28 mouse cellular contexts compared by ENCODE assay signal in genomic region chr7:86725013-86725412, GRCm38 (mm10). TPM values are rescaled to one million over a fixed set of nuclear protein-coding genes. Genes with fewer than 3 reads are reported as not detected.
DNase-seq lines count a peak whose midpoint lies in the region; ATAC-seq and TF ChIP-seq lines count a peak whose summit lies in the region.
"Had no signal": no experiment of that assay in that cellular context is flagged by ENCODE, and none has a peak within 500 bp of the region (broad histone marks: within the 10 kb centered on the region; RNA-seq: fewer than 3 reads in every experiment).

No protein-coding gene starts in this region.

- H3K4me3 ChIP-seq in kidney, postnatal 0 days (replicated peaks; ENCODE audit: low read depth, low read length), result no peak overlapping the region
- no peak overlapping the region for H3K4me3 ChIP-seq in midbrain, embryonic 16.5 days (ENCODE audit: low read depth, low read length)
- no peak overlapping the region for H3K4me3 ChIP-seq in midbrain, embryonic 15.5 days
- H3K4me3 ChIP-seq: embryonic facial prominence, embryonic 12.5 days; forebrain, embryonic 13.5 days; heart, embryonic 12.5 days; limb, embryonic 15.5 days; neural tube, embryonic 15.5 days had no signal

- H3K9ac ChIP-seq in kidney, postnatal 0 days (ENCODE audit: low read depth, low read length), result no peak overlapping the region
- no peak overlapping the region for H3K9ac ChIP-seq in midbrain, embryonic 16.5 days (ENCODE audit: low read depth, low read length)
- H3K9ac ChIP-seq in midbrain, embryonic 15.5 days, result no peak overlapping the region
- H3K9ac ChIP-seq: embryonic facial prominence, embryonic 12.5 days; forebrain, embryonic 13.5 days; heart, embryonic 12.5 days; limb, embryonic 15.5 days; liver, embryonic 14.5 days; lung, embryonic 14.5 days; neural tube, embryonic 15.5 days had no signal

- no peak for ATAC-seq in kidney, postnatal 0 days (replicated peaks; ENCODE audit: low FRiP score, low read depth)
- 0 out of 2 replicates have a peak, but pooled peaks have one; percentile 58 for ATAC-seq in midbrain, embryonic 16.5 days
- no peak for ATAC-seq in midbrain, embryonic 15.5 days (replicated peaks)
- ATAC-seq: forebrain, embryonic 13.5 days had no signal

- no peaks in the 10 kb centered on the region for H3K9me3 ChIP-seq in kidney, postnatal 0 days (replicated peaks; ENCODE audit: low read length)
- no peaks in the 10 kb centered on the region for H3K9me3 ChIP-seq in midbrain, embryonic 16.5 days (replicated peaks; ENCODE audit: control insufficient read depth, low read length, poor library complexity, severe bottlenecking)
- no peaks in the 10 kb centered on the region for H3K9me3 ChIP-seq in midbrain, embryonic 15.5 days
- H3K9me3 ChIP-seq: embryonic facial prominence, embryonic 12.5 days; forebrain, embryonic 13.5 days; heart, embryonic 12.5 days; limb, embryonic 15.5 days; neural tube, embryonic 15.5 days had no signal

- H3K4me2 ChIP-seq in kidney, postnatal 0 days (ENCODE audit: low read length), result no peak overlapping the region
- no peak overlapping the region for H3K4me2 ChIP-seq in midbrain, embryonic 16.5 days (ENCODE audit: low read length)
- no peak overlapping the region for H3K4me2 ChIP-seq in midbrain, embryonic 15.5 days
- H3K4me2 ChIP-seq: embryonic facial prominence, embryonic 12.5 days; forebrain, embryonic 13.5 days; heart, embryonic 12.5 days; limb, embryonic 15.5 days; lung, embryonic 14.5 days; neural tube, embryonic 15.5 days had no signal

- no peaks in the 10 kb centered on the region for H3K4me1 ChIP-seq in kidney, postnatal 0 days (replicated peaks; ENCODE audit: insufficient read depth, low read length)
- no peaks in the 10 kb centered on the region for H3K4me1 ChIP-seq in midbrain, embryonic 16.5 days (ENCODE audit: control insufficient read depth, insufficient read depth, low read length)
- no peaks in the 10 kb centered on the region for H3K4me1 ChIP-seq in midbrain, embryonic 15.5 days
- H3K4me1 ChIP-seq: embryonic facial prominence, embryonic 12.5 days; forebrain, embryonic 13.5 days; heart, embryonic 12.5 days; limb, embryonic 15.5 days; neural tube, embryonic 15.5 days had no signal

- H3K27ac ChIP-seq in kidney, postnatal 0 days, result no peak overlapping the region
- H3K27ac ChIP-seq in midbrain, embryonic 16.5 days (ENCODE audit: low read length), result no peak overlapping the region
- H3K27ac ChIP-seq in midbrain, embryonic 15.5 days, result no peak overlapping the region
- H3K27ac ChIP-seq: embryonic facial prominence, embryonic 12.5 days; forebrain, embryonic 13.5 days; limb, embryonic 15.5 days; liver, embryonic 14.5 days; neural tube, embryonic 15.5 days had no signal

- DNase-seq in cerebellum, postnatal 10 days, result peak; percentile 1
- DNase-seq in cerebellum, adult 18-20 months, result no peak
- DNase-seq in kidney, postnatal 0 days (ENCODE audit: low spot score), result no peak
- DNase-seq in kidney, adult 8-10 months, result no peak
- DNase-seq in cerebellum, adult 9-11 months, result no peak
- DNase-seq: cerebellum, adult 8-10 months; gastrocnemius, postnatal 14 days; heart, adult 18-20 months; heart, postnatal 10 days; kidney, adult 11 months; layer of hippocampus, postnatal 36 days; left cerebral cortex, postnatal 4 days; lung, embryonic 14.5 days; right cerebral cortex, adult 18-20 months; right cerebral cortex, postnatal 4 days; thymus, postnatal 36 days had no signal

- no peaks in the 10 kb centered on the region for H3K36me3 ChIP-seq in kidney, postnatal 0 days (ENCODE audit: insufficient read depth, low read length)
- no peaks in the 10 kb centered on the region for H3K36me3 ChIP-seq in midbrain, embryonic 16.5 days (ENCODE audit: control insufficient read depth, insufficient read depth, low read length)
- no peaks in the 10 kb centered on the region for H3K36me3 ChIP-seq in midbrain, embryonic 15.5 days (replicated peaks)
- H3K36me3 ChIP-seq: embryonic facial prominence, embryonic 12.5 days; heart, embryonic 12.5 days; limb, embryonic 15.5 days; neural tube, embryonic 15.5 days had no signal

- 0 out of 2 replicates have a peak, but pooled peaks have one; percentile 8 for TF ChIP-seq CTCF in kidney, postnatal 0 days (IDR thresholded peaks at IDR 0.05; ENCODE audit: low read depth)

- no peaks in the 10 kb centered on the region for H3K27me3 ChIP-seq in kidney, postnatal 0 days (ENCODE audit: insufficient read depth, low read length)
- no peaks in the 10 kb centered on the region for H3K27me3 ChIP-seq in midbrain, embryonic 16.5 days (ENCODE audit: control insufficient read depth, insufficient read depth, low read depth, low read length)
- no peaks in the 10 kb centered on the region for H3K27me3 ChIP-seq in midbrain, embryonic 15.5 days (replicated peaks)
- H3K27me3 ChIP-seq: embryonic facial prominence, embryonic 12.5 days; forebrain, embryonic 13.5 days; heart, embryonic 12.5 days; limb, embryonic 15.5 days; neural tube, embryonic 15.5 days had no signal

RNA-seq across cellular contexts. Expression of gene Olfr292, which starts 36.9 kb away (rescaled TPM):
- not detected in 2 replicates for polyA plus RNA-seq in kidney, postnatal 0 days (2015; fragmentation: Nextera tagmentation; extraction: Ambion mirVana)
- not detected in 2 replicates for polyA plus RNA-seq in midbrain, embryonic 16.5 days (2015; fragmentation: Nextera tagmentation; extraction: Ambion mirVana)
- not detected in 2 replicates for polyA plus RNA-seq in midbrain, embryonic 15.5 days (2015; fragmentation: Nextera tagmentation; extraction: Ambion mirVana)
- polyA plus RNA-seq: embryonic facial prominence, embryonic 12.5 days; forebrain, embryonic 13.5 days; heart, embryonic 12.5 days; hindbrain, embryonic 11.5 days; kidney, embryonic 16.5 days; large intestine, adult 2 months; limb, embryonic 15.5 days; liver, embryonic 14.5 days; lung, embryonic 14.5 days; neural tube, embryonic 15.5 days; stomach, embryonic 14.5 days had no signal

RNA-seq across cellular contexts. Expression of gene Folh1, which starts 50.7 kb away (rescaled TPM):
- polyA plus RNA-seq in kidney, postnatal 0 days (2015; fragmentation: Nextera tagmentation; extraction: Ambion mirVana), result 0.33 and 0.68 TPM in 2 replicates
- polyA plus RNA-seq in midbrain, embryonic 16.5 days (2015; fragmentation: Nextera tagmentation; extraction: Ambion mirVana), result 0.62 and 0.87 TPM in 2 replicates
- 0.34 and 0.38 TPM in 2 replicates for polyA plus RNA-seq in midbrain, embryonic 15.5 days (2015; fragmentation: Nextera tagmentation; extraction: Ambion mirVana)
- polyA plus RNA-seq: heart, embryonic 12.5 days; hindbrain, embryonic 11.5 days; liver, embryonic 14.5 days; lung, embryonic 14.5 days; stomach, embryonic 14.5 days had no signal

Comparison
In these comparisons a context has a peak if more than half of its experiments do, and no peak if none do; other contexts are left out.
1. DNase-seq: peak in cerebellum, postnatal 10 days (2 of 2); none in cerebellum, adult 18-20 months (0 of 2), kidney, postnatal 0 days (single experiment), kidney, adult 8-10 months (0 of 2) and cerebellum, adult 9-11 months (single experiment).